Mouse (Mus musculus) mature B cell (primary cell): ENCODE results near the gene Clec11a.

Source experiments
- in situ Hi-C: fragments of 300-500 bp; cut with MboI; formaldehyde crosslinking; loops from 2 replicates; pipeline ENCODE4 v1.14.3; 2019

Clec11a gene

DNA sequence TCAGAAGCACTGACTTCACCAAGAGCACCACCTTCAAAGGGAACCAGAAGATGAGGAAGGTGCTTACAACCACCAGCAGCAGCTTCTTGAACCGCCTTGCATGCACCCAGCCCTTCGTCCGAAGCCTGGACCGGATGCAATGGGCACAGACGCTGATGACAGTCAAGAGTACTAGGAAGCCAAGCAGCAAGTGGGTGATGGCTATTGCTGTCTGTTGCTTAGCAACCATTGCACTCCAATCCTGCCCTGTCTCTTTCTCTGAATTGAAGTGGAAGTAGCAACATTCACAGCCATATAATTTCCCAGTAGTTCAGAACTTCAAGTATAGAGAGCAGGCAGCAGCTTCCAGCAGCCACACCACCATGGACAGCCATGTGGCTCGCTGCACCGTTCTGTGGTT lies 25.1 kb downstream of the Clec11a start:
- in situ Hi-C loops: no loop called here

GRCm38 (mm10) chr7:44280959-44281358 lies 25.7 kb downstream of the Clec11a start:
- in situ Hi-C loops: no loop called here

GRCm38 (mm10) chr7:44277250-44277622 lies 29.5 kb downstream of the Clec11a start:
- in situ Hi-C loops: no loop called here

- in situ Hi-C loops: no loop called here
Observed at GRCm38 (mm10) chr7:44276461-44277249, 30.0 kb downstream of the Clec11a start.

- in situ Hi-C loops: no loop called here
Observed at GRCm38 (mm10) chr7:44275546-44275945, 31.2 kb downstream of the Clec11a start.

DNA sequence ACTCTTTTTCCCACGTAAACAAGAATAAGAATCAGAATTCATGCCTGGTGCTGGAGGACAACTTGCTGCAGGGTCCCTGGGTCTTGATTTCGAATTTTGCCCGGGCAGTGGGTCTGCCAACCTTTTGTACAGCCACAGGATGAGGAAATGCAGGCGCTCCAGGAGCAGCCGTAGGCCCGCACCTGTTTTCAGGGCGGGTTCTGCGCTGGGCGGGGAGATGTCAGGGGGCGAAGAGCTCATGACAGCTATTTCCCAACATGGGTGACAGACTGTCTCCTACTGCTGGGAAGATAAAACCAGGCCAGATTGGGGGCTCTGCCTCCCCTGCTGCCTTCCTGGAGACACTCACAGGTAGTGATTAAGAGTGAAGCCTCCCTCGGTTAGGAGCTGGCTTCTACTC lies 32.6 kb downstream of the Clec11a start:
- in situ Hi-C loops: loop anchor here (25.0 kb wide), 1 partner anchor 213 kb away; the partner anchor contains the start of genes Emc10 and Fam71e1

GRCm38 (mm10) chr7:44273446-44273845 lies 33.3 kb downstream of the Clec11a start:
- in situ Hi-C loops: loop anchor here (25.0 kb wide), 1 partner anchor 214 kb away; the partner anchor contains the start of genes Emc10 and Fam71e1

DNA sequence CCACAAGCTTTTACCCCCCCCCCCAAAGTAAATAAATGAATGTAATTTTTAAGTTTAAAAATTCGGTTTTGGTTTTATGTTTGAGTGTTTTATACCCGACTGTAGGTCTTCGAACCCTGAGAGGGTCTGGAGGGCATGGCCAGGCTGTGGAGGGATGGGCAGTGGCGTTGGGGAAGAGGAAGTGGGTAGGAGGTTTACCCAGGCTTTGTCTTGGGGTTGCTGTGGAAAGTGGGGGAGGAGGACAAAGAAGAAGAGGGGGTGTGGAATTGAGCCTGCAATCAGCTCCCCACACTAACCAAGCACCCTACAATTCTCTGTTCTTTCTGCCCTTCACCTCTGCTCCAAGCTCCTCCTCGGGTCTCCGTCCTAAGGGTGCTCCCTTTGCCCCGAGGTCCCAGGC lies 34.2 kb downstream of the Clec11a start:
- in situ Hi-C loops: loop anchor here (25.0 kb wide), 1 partner anchor 215 kb away; the partner anchor contains the start of genes Emc10 and Fam71e1

GRCm38 (mm10) chr7:44271309-44271708 lies 35.4 kb downstream of the Clec11a start:
- in situ Hi-C loops: loop anchor here (25.0 kb wide), 1 partner anchor 216 kb away; the partner anchor contains the start of genes Emc10 and Fam71e1

DNA sequence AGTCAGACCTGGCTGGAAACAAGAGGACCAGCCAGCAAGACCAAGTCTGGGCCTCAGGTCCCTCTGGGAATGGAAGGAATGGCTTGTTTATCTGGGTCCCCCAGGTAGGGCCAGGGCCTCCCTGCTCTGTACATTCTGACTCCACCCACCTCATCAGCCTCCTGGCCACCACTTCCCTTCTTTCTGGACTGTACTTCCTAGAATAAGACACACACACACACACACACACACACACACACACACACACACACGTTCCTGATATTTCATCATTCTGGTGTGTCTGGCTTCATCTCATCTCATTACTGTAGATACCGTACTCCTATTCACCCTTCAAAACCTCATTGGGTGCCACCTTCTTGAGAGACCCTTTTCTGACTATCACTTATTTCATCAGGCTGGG lies 37.3 kb downstream of the Clec11a start:
- in situ Hi-C loops: loop anchor here (25.0 kb wide), 1 partner anchor 218 kb away; the partner anchor contains the start of genes Emc10 and Fam71e1

DNA sequence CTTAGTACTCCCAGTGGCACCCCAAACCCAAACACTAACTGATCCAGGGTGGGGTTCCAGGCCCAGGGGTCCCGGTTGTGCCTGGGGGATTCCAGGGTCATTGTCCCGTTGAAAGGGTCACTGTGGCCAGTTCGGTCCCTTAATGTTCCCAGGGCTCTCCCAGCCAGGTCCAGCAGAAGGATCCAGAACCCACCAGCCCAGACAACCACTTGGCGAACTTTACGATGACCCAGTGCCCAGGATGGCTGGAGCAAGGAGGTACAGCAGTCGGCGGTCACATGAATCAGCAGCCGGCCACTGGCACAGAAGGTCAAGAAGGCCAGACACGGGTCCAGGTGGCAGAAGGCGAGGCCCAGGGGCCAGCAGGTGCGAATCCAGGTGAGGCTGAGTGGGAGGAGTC lies 38.6 kb downstream of the Clec11a start:
- in situ Hi-C loops: loop anchor here (25.0 kb wide), 1 partner anchor 219 kb away; the partner anchor contains the start of genes Emc10 and Fam71e1

DNA sequence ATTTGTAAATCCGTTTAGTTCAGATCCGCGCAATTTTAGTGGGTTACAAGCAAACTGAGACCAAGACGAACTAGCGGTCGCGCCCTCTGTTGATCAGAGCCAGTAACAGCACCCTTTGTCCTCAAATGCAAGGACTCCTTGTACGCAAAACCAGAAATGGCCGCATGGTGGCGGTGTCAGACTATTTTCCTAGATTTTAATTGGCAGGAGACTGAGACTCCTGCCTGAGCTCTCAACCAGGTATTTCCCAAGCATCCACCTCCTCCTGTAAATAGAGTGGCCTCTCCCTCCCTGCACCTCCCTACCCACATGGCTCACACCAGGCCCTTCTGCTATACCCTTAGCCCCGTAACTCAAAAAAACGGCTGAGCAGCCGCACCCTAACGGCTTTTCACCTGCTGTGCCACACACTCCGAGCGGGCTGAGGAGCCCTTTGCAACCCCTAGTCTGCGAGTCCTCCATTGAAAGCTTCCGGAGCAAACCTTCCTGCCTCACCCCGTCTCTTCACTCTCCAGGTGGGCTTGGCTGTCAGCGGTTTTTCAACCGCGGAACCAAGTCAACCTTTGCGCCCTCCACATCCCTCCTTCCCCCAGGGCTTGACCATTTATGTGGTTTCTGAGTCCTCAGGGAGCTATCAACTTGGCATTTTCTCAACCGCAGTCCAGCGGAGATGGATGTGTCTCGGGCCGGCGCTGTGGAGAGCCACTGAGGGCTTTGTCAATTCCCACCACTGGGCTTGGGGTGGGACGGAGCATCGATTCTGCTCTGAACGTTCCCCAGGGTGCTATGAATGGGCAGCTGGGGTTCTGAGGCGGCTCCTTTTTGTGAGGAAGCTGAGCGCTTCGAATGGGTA lies 43.7 kb downstream of the Clec11a start:
- in situ Hi-C loops: loop anchor here (5.0 to 25.0 kb wide), 2 partner anchors 79 to 224 kb away; partner anchors contain the start of genes Emc10 and Fam71e1

- in situ Hi-C loops: loop anchor here (5.0 to 25.0 kb wide), 2 partner anchors 81 to 226 kb away; partner anchors contain the start of genes Emc10 and Fam71e1
Observed at GRCm38 (mm10) chr7:44261147-44261546, 45.6 kb downstream of the Clec11a start, which contains the start of gene Gm15517. Gene Gm15517, plus strand, starts transcription at chr7:44261447.

DNA sequence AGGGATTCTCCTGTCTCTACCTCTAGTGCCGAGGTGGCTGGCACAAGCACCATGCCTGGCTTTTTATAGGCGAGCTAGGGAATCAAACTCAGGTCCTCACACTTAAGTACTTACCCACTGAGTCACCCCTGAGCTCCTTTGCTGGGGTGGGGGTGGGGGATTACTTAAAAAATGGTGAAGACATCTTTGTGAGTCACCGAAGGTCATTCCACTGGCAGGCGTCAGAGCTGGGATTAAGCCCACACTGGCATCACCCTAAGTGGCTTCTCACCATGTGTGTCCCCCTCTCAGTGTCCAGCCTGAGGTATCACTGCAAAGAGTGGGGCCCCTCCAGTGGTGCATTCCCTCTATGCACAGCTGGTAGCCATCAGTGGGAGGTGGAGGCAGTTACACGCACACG lies 46.3 kb downstream of the Clec11a start:
- in situ Hi-C loops: loop anchor here (5.0 to 25.0 kb wide), 2 partner anchors 82 to 227 kb away; partner anchors contain the start of genes Emc10 and Fam71e1

DNA sequence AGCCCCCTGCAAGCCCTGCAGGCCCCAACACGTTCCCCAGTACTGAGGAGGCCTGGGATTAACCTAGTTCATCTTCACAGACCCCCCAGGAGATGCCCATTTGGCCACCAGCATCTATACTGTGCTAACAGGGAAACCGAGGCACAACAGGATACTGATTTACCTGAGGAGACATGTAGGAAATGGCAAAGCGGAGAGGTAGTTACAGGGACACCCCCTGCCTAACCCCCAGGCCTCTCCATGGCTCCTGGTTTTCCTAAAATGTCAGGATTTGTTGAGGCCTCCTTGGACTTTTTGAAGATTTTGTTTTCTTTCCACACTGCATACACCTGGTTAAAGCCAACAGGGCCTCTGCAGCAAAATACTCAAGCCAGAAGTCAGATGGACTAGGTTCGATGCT lies 49.4 kb downstream of the Clec11a start, which contains the start of gene Acp4:
Gene Acp4, minus strand, starts transcription at position 101 of the 400 bp plus-strand sequence.
- in situ Hi-C loops: loop anchor here (25.0 kb wide), 1 partner anchor 230 kb away; the partner anchor contains the start of genes Emc10 and Fam71e1

GRCm38 (mm10) chr7:44254930-44255329 lies 51.8 kb downstream of the Clec11a start:
- in situ Hi-C loops: loop anchor here (25.0 kb wide), 1 partner anchor 232 kb away; the partner anchor contains the start of genes Emc10 and Fam71e1

DNA sequence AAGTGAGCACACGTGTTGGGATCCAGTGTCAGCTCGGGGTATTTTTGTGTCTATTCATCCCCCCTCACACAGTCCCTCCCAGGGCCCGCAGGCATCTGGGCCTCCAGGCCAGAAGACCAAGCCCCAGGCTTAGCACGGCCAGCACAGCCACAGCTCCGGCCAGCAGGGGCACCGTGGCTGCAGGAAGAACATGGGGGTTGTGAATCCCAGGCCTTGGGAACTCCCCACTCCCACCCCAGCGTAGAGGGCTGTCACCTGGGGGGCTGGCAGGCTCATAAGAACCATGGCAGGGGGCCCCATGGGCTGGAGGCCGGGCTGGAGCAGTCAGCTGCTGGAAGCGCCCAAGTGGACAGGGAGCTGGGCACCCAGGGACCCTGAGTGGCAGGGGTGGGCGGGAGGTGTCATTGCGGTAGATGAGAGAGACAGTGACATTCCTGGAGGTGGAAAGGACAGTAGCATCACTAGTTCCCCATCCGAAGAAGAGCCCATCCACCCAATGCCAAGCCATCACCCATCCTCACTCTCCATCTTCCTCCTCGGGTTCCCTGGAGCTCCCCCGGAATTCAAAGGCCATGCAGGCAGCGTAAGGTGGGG lies 53.6 kb downstream of the Clec11a start:
- in situ Hi-C loops: loop anchor here (25.0 kb wide), 1 partner anchor 234 kb away; the partner anchor contains the start of genes Emc10 and Fam71e1
